Mouse (Mus musculus): ENCODE results near the gene Tecpr2. TPM values are rescaled to one million over a fixed set of nuclear protein-coding genes. Genes with fewer than 3 reads are reported as not detected.
A peak's percentile ranks its signal among the peaks of the same experiment; 100 is the strongest.

Gene Tecpr2
- polyA plus RNA-seq, 1 experiment = 4.2 TPM

GRCm38 (mm10) chr12:110981736-110982135, 92.7 kb downstream of the Tecpr2 start:
- no peak overlapping the region for H3K4me3 ChIP-seq
- H3K4me2 ChIP-seq (ENCODE audit: low read depth) = no peak overlapping the region
- H3K36me3 ChIP-seq (ENCODE audit: control insufficient read depth, insufficient read depth) = no peaks in the 10 kb centered on the region
- H3ac ChIP-seq (ENCODE audit: control insufficient read depth, insufficient read length) = no peak overlapping the region
- TF ChIP-seq REST (IDR thresholded peaks at IDR 0.05; ENCODE audit: insufficient read depth, insufficient read length) (no peak), SRF (IDR thresholded peaks at IDR 0.05; ENCODE audit: control insufficient read depth, insufficient read length, low read depth) (no peak), MYOD1 (IDR thresholded peaks at IDR 0.05; ENCODE audit: control insufficient read depth in 1 of 3, insufficient read length in 2 of 3, low read depth in 2 of 3) (no peak), MYOG (IDR thresholded peaks at IDR 0.05; ENCODE audit: control insufficient read depth in 1 of 3, insufficient read depth in 1 of 3, insufficient read length in 2 of 3, low read depth in 2 of 3) (no peak), E2F4 (IDR thresholded peaks at IDR 0.05; ENCODE audit: insufficient read depth) (no peak), USF1 (IDR thresholded peaks at IDR 0.05; ENCODE audit: low read depth) (no peak), POLR2A (IDR thresholded peaks at IDR 0.05; ENCODE audit: insufficient read length, low read depth) (no peak)
- H3K27me3 ChIP-seq (ENCODE audit: control insufficient read depth, insufficient read depth, insufficient read length) = no peaks in the 10 kb centered on the region
- H3K79me2 ChIP-seq (ENCODE audit: control insufficient read depth, insufficient read depth) = peaks cover 9% of the 10 kb centered on the region

GRCm38 (mm10) chr12:110983083-110983482, 94.0 kb downstream of the Tecpr2 start:
- H3K79me2 ChIP-seq (ENCODE audit: control insufficient read depth, insufficient read depth) = peaks cover 4% of the 10 kb centered on the region
- no peaks in the 10 kb centered on the region for H3K27me3 ChIP-seq (ENCODE audit: control insufficient read depth, insufficient read depth, insufficient read length)
- no peak overlapping the region for H3ac ChIP-seq (ENCODE audit: control insufficient read depth, insufficient read length)
- H3K36me3 ChIP-seq (ENCODE audit: control insufficient read depth, insufficient read depth) = no peaks in the 10 kb centered on the region
- no peak overlapping the region for H3K4me2 ChIP-seq (ENCODE audit: low read depth)
- TF ChIP-seq MAX (IDR thresholded peaks at IDR 0.05; ENCODE audit: low read depth) = no peak
- TF ChIP-seq MYOG (IDR thresholded peaks at IDR 0.05; ENCODE audit: control insufficient read depth in 1 of 3, insufficient read depth in 1 of 3, insufficient read length in 2 of 3, low read depth in 2 of 3) = no peak
- no peak for TF ChIP-seq CEBPB (IDR thresholded peaks at IDR 0.05; ENCODE audit: insufficient read depth, poor library complexity, severe bottlenecking)
- no peak overlapping the region for H3K4me3 ChIP-seq

GRCm38 (mm10) chr12:110983714-110984113, 94.7 kb downstream of the Tecpr2 start:
- H3ac ChIP-seq (ENCODE audit: control insufficient read depth, insufficient read length) = no peak overlapping the region
- H3K36me3 ChIP-seq (ENCODE audit: control insufficient read depth, insufficient read depth) = no peaks in the 10 kb centered on the region
- H3K4me2 ChIP-seq (ENCODE audit: low read depth) = no peak overlapping the region
- H3K79me2 ChIP-seq (ENCODE audit: control insufficient read depth, insufficient read depth) = no peaks in the 10 kb centered on the region
- H3K4me3 ChIP-seq = no peak overlapping the region
- TF ChIP-seq MYOG (IDR thresholded peaks at IDR 0.05; ENCODE audit: control insufficient read depth in 1 of 3, insufficient read depth in 1 of 3, insufficient read length in 2 of 3, low read depth in 2 of 3) (no peak), CEBPB (IDR thresholded peaks at IDR 0.05; ENCODE audit: insufficient read depth, poor library complexity, severe bottlenecking) (no peak), TCF12 (IDR thresholded peaks at IDR 0.05; ENCODE audit: insufficient read depth, poor library complexity, severe bottlenecking) (no peak), E2F4 (IDR thresholded peaks at IDR 0.05; ENCODE audit: insufficient read depth) (no peak), MYOD1 (IDR thresholded peaks at IDR 0.05; ENCODE audit: control insufficient read depth in 1 of 3, insufficient read length in 2 of 3, low read depth in 2 of 3) (no peak), USF1 (IDR thresholded peaks at IDR 0.05; ENCODE audit: low read depth) (no peak), REST (IDR thresholded peaks at IDR 0.05; ENCODE audit: insufficient read depth, insufficient read length) (no peak), TCF3 (IDR thresholded peaks at IDR 0.05; ENCODE audit: insufficient read length, low read depth) (no peak)
- H3K27me3 ChIP-seq (ENCODE audit: control insufficient read depth, insufficient read depth, insufficient read length) = no peaks in the 10 kb centered on the region

GRCm38 (mm10) chr12:110984598-110984997, 95.5 kb downstream of the Tecpr2 start:
- Histone ChIP-seq H3ac (ENCODE audit: control insufficient read depth, insufficient read length) (no peak overlapping the region), H3K36me3 (ENCODE audit: control insufficient read depth, insufficient read depth) (no peaks in the 10 kb centered on the region), H3K4me2 (ENCODE audit: low read depth) (no peak overlapping the region), H3K27me3 (ENCODE audit: control insufficient read depth, insufficient read depth, insufficient read length) (no peaks in the 10 kb centered on the region), H3K4me3 (no peak overlapping the region), H3K79me2 (ENCODE audit: control insufficient read depth, insufficient read depth) (no peaks in the 10 kb centered on the region)
- peak in 2 of 3 experiments; percentile 39 to 42 for TF ChIP-seq MYOG (IDR thresholded peaks at IDR 0.05; ENCODE audit: control insufficient read depth in 1 of 3, insufficient read depth in 1 of 3, insufficient read length in 2 of 3, low read depth in 2 of 3)
- TF ChIP-seq TCF3 (IDR thresholded peaks at IDR 0.05; ENCODE audit: insufficient read length, low read depth) = peak; percentile 34
- no peak for TF ChIP-seq USF1 (IDR thresholded peaks at IDR 0.05; ENCODE audit: low read depth)
- TF ChIP-seq MYOD1 (IDR thresholded peaks at IDR 0.05; ENCODE audit: control insufficient read depth in 1 of 3, insufficient read length in 2 of 3, low read depth in 2 of 3) = peak in 2 of 3 experiments; percentile 48 to 56
- no peak for TF ChIP-seq POLR2A (IDR thresholded peaks at IDR 0.05; ENCODE audit: insufficient read length, low read depth)

GRCm38 (mm10) chr12:110985141-110985540, 96.1 kb downstream of the Tecpr2 start:
- Histone ChIP-seq H3ac (ENCODE audit: control insufficient read depth, insufficient read length) (no peak overlapping the region), H3K4me3 (no peak overlapping the region), H3K27me3 (ENCODE audit: control insufficient read depth, insufficient read depth, insufficient read length) (no peaks in the 10 kb centered on the region), H3K4me2 (ENCODE audit: low read depth) (no peak overlapping the region), H3K36me3 (ENCODE audit: control insufficient read depth, insufficient read depth) (no peaks in the 10 kb centered on the region), H3K79me2 (ENCODE audit: control insufficient read depth, insufficient read depth) (no peaks in the 10 kb centered on the region)
- no peak for TF ChIP-seq MYOD1 (IDR thresholded peaks at IDR 0.05; ENCODE audit: control insufficient read depth in 1 of 3, insufficient read length in 2 of 3, low read depth in 2 of 3)
- no peak for TF ChIP-seq USF1 (IDR thresholded peaks at IDR 0.05; ENCODE audit: low read depth)
- TF ChIP-seq CEBPB (IDR thresholded peaks at IDR 0.05; ENCODE audit: insufficient read depth, poor library complexity, severe bottlenecking) = no peak
- no peak for TF ChIP-seq TCF12 (IDR thresholded peaks at IDR 0.05; ENCODE audit: insufficient read depth, poor library complexity, severe bottlenecking)
